Mouse (Mus musculus): ENCODE results near the gene Slc22a14.

The Slc22a14 gene

GRCm38 (mm10) chr9:119203617-119204016 is 161.7 kb downstream of the Slc22a14 start:
- DNase-seq (ENCODE audit: low read depth) = no peak

DNA sequence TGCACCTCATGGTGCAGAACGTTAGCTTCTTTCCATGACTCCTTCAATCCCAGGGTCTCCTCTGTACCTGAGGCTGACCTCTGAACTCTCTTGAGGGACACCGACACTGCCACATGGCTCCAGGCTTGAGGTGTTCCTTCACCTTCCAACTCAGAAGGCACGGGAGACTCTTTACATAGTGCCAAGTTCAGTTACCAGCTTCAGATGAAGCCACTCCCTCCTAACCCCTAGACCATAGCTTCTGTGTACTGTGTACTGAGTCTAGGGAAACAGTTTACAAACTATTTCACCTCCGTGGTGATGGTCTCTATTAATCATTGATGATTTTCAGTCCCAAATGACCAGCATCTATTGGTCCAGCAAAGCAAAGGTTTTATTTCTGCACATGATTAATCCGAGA is 163.7 kb downstream of the Slc22a14 start:
- DNase-seq (ENCODE audit: low read depth) = no peak

- DNase-seq (ENCODE audit: low read depth) = no peak
These were observed 166.0 kb downstream of the Slc22a14 start for GRCm38 (mm10) chr9:119199151-119199861.

DNA sequence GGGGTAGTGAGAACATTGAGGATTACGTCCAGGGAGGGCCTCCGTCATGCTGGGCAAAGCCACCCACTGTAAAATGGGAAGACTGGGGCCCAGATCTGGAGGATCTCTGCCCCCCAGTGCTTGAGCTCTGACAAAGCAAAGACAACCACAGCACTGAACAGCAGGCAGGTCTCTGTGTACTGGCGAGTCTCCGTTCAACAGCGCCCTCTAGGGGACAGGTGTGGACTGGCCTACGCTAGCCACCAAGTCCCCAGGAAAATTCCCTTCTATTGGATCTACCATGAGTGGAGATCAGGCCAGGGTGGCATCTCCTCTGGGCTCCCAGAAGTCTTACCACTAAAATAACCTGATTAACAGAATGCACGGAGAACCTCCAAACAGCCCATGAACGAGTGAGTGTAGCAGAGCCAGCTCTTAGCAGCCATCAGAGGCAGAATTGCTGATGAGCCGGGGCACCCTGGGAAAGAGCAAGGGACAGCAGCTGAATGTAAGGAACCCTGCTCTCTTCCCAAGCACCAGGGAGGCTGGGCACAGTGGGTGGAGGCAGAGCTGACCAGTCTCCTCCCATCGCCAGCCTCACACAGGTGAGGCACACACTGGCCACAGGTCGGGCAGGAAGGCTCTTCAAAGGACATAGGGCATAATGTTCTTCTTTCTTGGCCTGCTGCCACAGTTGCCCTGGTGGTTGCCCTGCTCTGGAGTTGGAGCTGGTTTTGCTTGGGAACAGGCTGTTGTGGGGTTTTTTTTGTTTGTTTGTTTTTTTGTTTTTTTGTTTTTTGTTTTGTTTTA is 173.0 kb downstream of the Slc22a14 start:
- no peak for DNase-seq (ENCODE audit: low read depth)

DNA sequence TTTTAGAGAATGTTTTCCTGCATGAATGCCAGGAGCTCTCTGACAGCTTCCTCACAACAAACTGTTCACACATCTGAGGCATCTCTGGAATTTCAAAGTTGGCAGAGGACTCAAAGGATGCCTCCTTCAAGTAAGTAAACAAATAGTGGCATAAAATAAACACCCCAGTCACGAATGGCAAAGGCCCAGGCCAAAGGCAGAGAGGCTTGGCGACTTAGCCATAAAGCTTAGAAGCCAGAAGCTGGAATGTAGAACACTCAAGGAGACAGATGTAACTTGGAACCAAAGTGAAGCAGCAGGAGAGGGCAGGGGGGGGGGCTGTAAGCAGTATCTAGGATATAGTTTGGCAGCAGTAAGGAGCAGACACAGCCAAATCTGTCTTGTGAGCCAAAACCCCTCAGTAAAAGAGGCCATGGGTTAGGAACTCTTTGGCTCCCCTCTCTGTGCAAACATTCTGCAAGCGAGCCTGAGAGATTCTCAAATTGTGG is 184.1 kb downstream of the Slc22a14 start:
- no peak for DNase-seq (ENCODE audit: low read depth)

DNA sequence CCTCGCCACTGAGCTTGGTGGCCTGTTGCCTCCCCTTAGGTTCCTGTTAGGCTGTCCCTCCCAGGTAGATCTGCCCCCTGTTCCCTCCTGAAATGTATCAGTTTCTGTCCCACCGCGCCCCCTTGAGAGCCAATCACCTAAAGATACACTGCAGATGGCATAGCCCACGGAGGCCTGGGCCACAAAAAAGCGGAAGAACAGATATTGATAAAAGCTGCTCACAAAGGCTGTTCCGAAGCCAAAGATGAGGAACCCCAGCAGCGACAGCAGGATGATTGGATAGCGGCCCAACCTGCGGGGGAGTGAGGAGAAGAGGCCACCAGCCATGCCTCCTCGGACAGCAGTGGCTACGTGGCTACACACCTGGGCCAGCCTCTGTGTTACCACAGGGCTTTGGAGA is 186.1 kb downstream of the Slc22a14 start:
- no peak for DNase-seq (ENCODE audit: low read depth)

DNA sequence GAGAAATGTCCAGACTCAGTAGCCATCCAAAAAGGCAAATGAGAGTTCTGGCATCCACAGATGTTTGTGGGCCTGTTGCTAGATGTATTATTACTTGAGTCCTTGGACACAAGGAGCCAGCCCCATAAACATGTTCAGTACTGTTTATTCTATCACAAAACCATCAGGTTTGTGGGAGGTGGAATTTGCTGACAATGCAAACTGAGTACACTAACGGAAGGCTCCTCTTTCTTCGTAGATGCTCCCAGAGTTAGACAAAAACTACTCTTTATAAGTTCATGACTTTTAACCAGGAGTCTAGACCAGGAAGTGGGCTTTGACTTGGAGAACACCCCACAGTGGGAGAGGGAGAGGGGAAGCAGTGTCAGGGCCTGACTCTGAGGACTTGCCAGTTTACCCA is 197.7 kb downstream of the Slc22a14 start:
- DNase-seq (ENCODE audit: low read depth) = no peak

GRCm38 (mm10) chr9:119165548-119165947 is 199.8 kb downstream of the Slc22a14 start:
- DNase-seq (ENCODE audit: low read depth) = no peak

DNA sequence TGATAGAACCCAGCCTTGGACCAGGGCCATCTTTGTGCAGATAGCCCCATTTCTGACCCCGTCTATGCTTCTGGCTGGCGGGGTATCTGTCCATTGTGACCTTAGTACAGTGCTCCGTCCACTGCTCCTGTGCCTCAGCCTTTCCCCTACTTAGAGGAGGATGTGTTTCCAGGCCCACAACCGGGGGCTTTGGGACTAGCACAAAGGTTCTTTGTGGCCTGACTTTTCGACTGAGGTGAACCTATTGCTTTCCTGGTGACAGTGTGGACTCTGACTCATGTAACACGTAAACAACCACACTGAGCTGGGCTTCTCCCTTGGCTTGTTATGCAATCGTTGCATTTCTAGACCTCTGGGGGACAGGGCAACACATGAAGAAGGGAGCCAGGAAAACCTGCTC is 200.6 kb downstream of the Slc22a14 start:
- DNase-seq (ENCODE audit: low read depth) = no peak

DNA sequence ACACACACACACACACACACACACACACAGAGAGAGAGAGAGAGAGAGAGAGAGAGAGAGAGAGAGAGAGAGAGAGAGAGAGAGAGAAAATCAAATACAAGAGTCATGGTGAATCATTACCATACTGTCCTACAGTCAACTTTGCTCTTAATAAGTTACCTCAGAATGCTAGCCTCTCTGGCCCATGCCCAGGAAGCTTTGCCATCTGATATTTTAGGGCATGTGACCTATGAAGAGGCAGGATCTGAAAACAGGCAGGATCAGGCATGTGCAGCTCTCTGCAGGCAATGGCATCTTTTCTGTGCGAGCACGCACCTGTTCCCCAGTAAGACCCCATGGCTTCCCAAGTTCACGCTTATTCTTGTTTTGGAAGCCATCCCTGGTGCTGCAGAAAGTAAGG is 204.7 kb downstream of the Slc22a14 start:
- no peak for DNase-seq (ENCODE audit: low read depth)

DNA sequence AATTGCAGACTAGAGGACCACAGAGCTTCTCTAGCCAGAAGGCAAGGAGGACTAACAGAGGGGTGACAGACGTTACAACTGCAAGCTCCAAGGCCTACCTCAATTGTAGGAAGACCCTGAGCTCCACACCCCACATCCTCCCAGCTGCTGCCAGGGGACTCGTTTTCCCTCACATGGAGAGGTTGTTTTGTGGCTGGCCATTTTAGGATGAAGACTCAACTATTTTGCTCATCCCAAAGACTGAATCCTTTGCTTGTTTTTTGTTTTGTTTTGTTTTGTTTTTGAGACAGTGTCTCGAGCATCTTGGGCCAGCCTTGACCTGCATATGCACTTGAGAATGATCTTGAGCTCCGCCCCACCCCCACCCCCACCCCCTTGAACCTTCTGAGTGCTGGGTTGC is 206.5 kb downstream of the Slc22a14 start, which contains the start of gene Gm47289:
TSS of gene Gm47289 (plus strand) at position 301 of the 400 bp plus-strand sequence.
- no peak for DNase-seq (ENCODE audit: low read depth)

DNA sequence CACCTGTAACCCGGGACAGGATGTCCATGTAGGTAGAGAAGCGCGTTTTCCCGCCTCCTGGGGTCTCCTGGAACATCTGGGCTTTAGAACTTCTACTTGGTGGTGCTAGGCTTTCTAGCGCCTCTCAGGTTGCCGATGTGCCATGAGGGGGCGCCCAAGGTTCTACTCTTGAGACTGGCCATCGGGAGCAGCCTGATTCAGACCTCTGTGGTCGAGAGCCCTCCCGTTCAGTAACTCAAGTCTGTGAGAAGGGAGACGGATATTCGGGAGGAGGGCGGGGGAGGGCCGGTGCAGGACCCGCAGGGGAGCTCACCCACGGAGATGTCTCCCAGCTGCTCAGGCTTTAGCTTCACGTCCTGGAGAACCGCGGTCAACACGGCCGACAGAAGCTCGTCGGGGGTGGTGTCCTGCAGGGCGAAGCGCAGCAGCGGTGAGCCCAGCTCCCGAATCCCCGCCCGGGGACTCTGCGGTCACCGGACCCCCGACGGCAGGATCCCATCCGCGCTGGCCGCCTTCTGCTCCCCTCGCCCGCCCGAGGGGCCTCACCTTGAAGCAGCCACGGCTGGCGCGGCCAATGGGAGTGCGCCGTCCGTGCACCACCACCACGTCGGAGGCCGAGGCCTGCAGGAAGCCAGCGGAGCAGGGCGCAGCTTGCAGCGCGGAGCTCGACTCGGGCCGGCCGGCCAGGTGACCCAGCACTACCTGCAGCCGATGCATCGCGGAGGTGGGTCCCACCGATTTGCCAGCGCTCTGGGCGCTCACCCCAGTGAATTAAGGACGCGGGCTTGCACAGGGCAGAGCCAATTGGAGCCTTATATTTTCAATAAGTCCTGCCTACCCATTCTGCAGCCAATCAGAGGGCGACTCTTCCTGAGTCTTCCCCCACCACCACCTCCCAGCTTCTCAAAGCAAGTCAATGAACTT is 208.8 kb downstream of the Slc22a14 start, which contains the start of gene Acaa1b:
TSS of gene Acaa1b (minus strand) at position 816 of the 924 bp plus-strand sequence.
- peak; percentile 64 for DNase-seq (ENCODE audit: low read depth)

GRCm38 (mm10) chr9:119155826-119156225 is 209.5 kb downstream of the Slc22a14 start:
- DNase-seq (ENCODE audit: low read depth) = no peak

DNA sequence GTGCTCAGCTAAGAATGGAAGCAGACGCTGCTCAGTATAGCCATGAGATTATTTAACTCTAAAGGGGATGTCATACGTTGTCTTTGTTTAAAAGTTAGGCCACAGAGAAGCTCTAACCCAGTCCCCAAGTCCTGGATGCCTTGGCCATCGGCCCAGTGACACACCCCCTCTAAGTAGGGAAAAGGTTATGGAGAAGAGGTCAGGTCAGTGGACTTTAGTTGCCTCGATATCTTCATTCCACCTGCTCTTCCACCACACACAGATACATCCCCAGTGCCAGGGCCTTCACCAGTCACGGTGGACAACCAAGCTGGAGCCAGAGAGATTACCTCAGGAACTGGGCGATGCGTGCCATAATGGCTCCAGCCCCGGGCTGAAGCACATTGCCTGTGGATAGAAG is 209.9 kb downstream of the Slc22a14 start:
- no peak for DNase-seq (ENCODE audit: low read depth)

DNA sequence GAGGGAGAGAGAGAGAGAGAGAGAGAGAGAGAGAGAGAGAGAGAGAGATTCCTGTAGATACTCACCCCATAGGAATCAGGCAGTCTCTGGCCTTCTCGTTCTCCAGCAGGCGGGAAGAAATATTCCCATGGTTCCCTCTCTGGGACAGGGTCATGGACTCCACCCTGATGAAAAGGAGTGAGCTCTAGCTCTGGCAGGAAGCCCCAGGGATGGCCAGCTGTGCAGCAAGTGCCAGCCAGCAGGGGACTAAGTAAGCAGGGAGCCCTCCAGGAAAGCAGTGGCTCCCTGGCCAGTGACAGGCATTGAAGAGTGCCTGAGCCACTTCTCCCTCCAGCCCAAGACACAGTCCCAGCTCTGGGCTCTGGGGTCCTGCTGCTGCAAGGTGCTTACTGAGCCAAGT is 213.6 kb downstream of the Slc22a14 start:
- DNase-seq (ENCODE audit: low read depth) = no peak

- peak; percentile 36 for DNase-seq (ENCODE audit: low read depth)
These were observed 215.8 kb downstream of the Slc22a14 start for GRCm38 (mm10) chr9:119149601-119150000.

GRCm38 (mm10) chr9:119146098-119146770 is 219.1 kb downstream of the Slc22a14 start:
- DNase-seq (ENCODE audit: low read depth) = no peak

GRCm38 (mm10) chr9:119145638-119146037 is 219.7 kb downstream of the Slc22a14 start:
- DNase-seq (ENCODE audit: low read depth) = no peak

GRCm38 (mm10) chr9:119145137-119145536 is 220.2 kb downstream of the Slc22a14 start:
- no peak for DNase-seq (ENCODE audit: low read depth)

GRCm38 (mm10) chr9:119144696-119145095 is 220.7 kb downstream of the Slc22a14 start:
- DNase-seq (ENCODE audit: low read depth) = no peak

GRCm38 (mm10) chr9:119143372-119143771 is 222.0 kb downstream of the Slc22a14 start:
- DNase-seq (ENCODE audit: low read depth) = no peak
